8 mouse cellular contexts compared by ENCODE assay signal in genomic region chr3:87920270-87920943, GRCm38 (mm10). TPM values are rescaled to one million over a fixed set of nuclear protein-coding genes. Genes with fewer than 3 reads are reported as not detected.
DNase-seq lines count a peak whose midpoint lies in the region; ATAC-seq and TF ChIP-seq lines count a peak whose summit lies in the region.

No protein-coding gene starts in this region.

- WGBS in heart, embryonic 11.5 days (ENCODE audit: insufficient replicate concordance), result 58% methylated on average over 9 of the region's 9 CpGs
- 71% methylated on average over 9 of the region's 9 CpGs for WGBS in forebrain, postnatal 0 days
- WGBS in liver, embryonic 16.5 days (ENCODE audit: insufficient replicate concordance), result 45% methylated on average over 9 of the region's 9 CpGs

- no peaks in the 10 kb centered on the region for H3K4me1 ChIP-seq in heart, embryonic 11.5 days (ENCODE audit: control insufficient read depth, insufficient read depth, low read length)
- peaks cover 72% of the 10 kb centered on the region for H3K4me1 ChIP-seq in E14TG2a.4 (replicated peaks; ENCODE audit: low read depth, low read length)
- 0 out of 2 replicates have a peak, but pooled peaks cover 3% of the 10 kb centered on the region for H3K4me1 ChIP-seq in forebrain, postnatal 0 days (ENCODE audit: insufficient read depth)
- H3K4me1 ChIP-seq in liver, embryonic 16.5 days (ENCODE audit: control insufficient read depth, low read depth, low read length), result peaks cover 11% of the 10 kb centered on the region

- H3K9me3 ChIP-seq in heart, embryonic 11.5 days (replicated peaks; ENCODE audit: control insufficient read depth, low read length), result no peaks in the 10 kb centered on the region
- no peaks in the 10 kb centered on the region for H3K9me3 ChIP-seq in E14TG2a.4 (ENCODE audit: low read length)
- no peaks in the 10 kb centered on the region for H3K9me3 ChIP-seq in forebrain, postnatal 0 days (ENCODE audit: low read length)
- no peaks in the 10 kb centered on the region for H3K9me3 ChIP-seq in liver, embryonic 16.5 days (replicated peaks; ENCODE audit: control insufficient read depth, low read length)

- TF ChIP-seq CTCF in E14TG2a.4 (conservative IDR thresholded peaks at IDR 0.05; ENCODE audit: low read length), result no peak
- TF ChIP-seq CTCF in forebrain, postnatal 0 days (IDR thresholded peaks at IDR 0.05; ENCODE audit: low read depth), result peak; percentile 21; the same call in 1 of the 2 replicates

- H3K4me3 ChIP-seq in heart, embryonic 11.5 days (ENCODE audit: low read depth, low read length), result peak overlapping the region; percentile 69
- peak overlapping the region; percentile 92 for H3K4me3 ChIP-seq in E14TG2a.4 (replicated peaks; ENCODE audit: low read length)
- peak overlapping the region; percentile 50 for H3K4me3 ChIP-seq in forebrain, postnatal 0 days (ENCODE audit: low read depth, low read length)
- H3K4me3 ChIP-seq in liver, embryonic 16.5 days (ENCODE audit: low read depth, low read length), result peak overlapping the region; percentile 78

- no peak overlapping the region; the same call in 1 of the 2 replicates for H3K9ac ChIP-seq in heart, embryonic 11.5 days (ENCODE audit: low read depth, low read length)
- H3K9ac ChIP-seq in forebrain, postnatal 0 days, result no peak overlapping the region
- H3K9ac ChIP-seq in liver, embryonic 16.5 days (ENCODE audit: low read depth, low read length), result peak overlapping the region; percentile 73

- H3K27ac ChIP-seq in heart, embryonic 11.5 days (ENCODE audit: low read depth, low read length), result no peak overlapping the region
- no peak overlapping the region for H3K27ac ChIP-seq in forebrain, postnatal 0 days (ENCODE audit: low read depth, low read length)
- H3K27ac ChIP-seq in liver, embryonic 16.5 days (ENCODE audit: low read length), result no peak overlapping the region

- no peak for ATAC-seq in heart, embryonic 11.5 days (replicated peaks; ENCODE audit: insufficient number of reproducible peaks, low FRiP score, low TSS enrichment)
- ATAC-seq in forebrain, postnatal 0 days, result no peak
- no peak for ATAC-seq in liver, embryonic 16.5 days (ENCODE audit: low read depth)
- no peak for ATAC-seq in erythroid progenitor cell, adult 5-6 weeks (replicated peaks; ENCODE audit: low FRiP score, poor library complexity, severe bottlenecking)

- no peak for DNase-seq in heart, adult 11 months
- DNase-seq in forebrain, postnatal 0 days, result no peak
- no peak for DNase-seq in right cerebral cortex, postnatal 14 days
- no peak for DNase-seq in right cerebral cortex, postnatal 10 days (ENCODE audit: low spot score in 2 of 2)

- H3K27me3 ChIP-seq in heart, embryonic 11.5 days (ENCODE audit: control insufficient read depth, insufficient read depth, low read length), result no peaks in the 10 kb centered on the region
- H3K27me3 ChIP-seq in E14TG2a.4 (ENCODE audit: insufficient read depth, low read length), result no peaks in the 10 kb centered on the region
- no peaks in the 10 kb centered on the region for H3K27me3 ChIP-seq in forebrain, postnatal 0 days (ENCODE audit: insufficient read depth, low read length)
- H3K27me3 ChIP-seq in liver, embryonic 16.5 days (ENCODE audit: control insufficient read depth, insufficient read depth, low read depth, low read length), result no peaks in the 10 kb centered on the region

- peak overlapping the region; percentile 81 for H3K4me2 ChIP-seq in heart, embryonic 11.5 days
- peak overlapping the region; percentile 66 for H3K4me2 ChIP-seq in forebrain, postnatal 0 days (ENCODE audit: low read depth)
- H3K4me2 ChIP-seq in liver, embryonic 16.5 days (ENCODE audit: low read depth, low read length), result peak overlapping the region; percentile 84

- H3K36me3 ChIP-seq in heart, embryonic 11.5 days (ENCODE audit: control insufficient read depth, insufficient read depth, low read length), result peaks cover 33% of the 10 kb centered on the region
- peaks cover 81% of the 10 kb centered on the region for H3K36me3 ChIP-seq in E14TG2a.4 (ENCODE audit: insufficient read depth, low read length)
- H3K36me3 ChIP-seq in forebrain, postnatal 0 days (ENCODE audit: insufficient read depth), result peaks cover 45% of the 10 kb centered on the region
- peaks cover 46% of the 10 kb centered on the region for H3K36me3 ChIP-seq in liver, embryonic 16.5 days (ENCODE audit: control insufficient read depth, insufficient read depth)

RNA-seq across cellular contexts. Expression of gene Mrpl24, which starts 1.1 kb away (rescaled TPM):
- polyA plus RNA-seq in heart, embryonic 11.5 days (2014; fragmentation: Nextera tagmentation; extraction: Ambion mirVana), result 67.3 and 68.2 TPM in 2 replicates
- total RNA-seq in forebrain, postnatal 0 days (2014; rRNA removed), result 47.0 and 68.4 TPM in 2 replicates
- 43.4 and 45.7 TPM in 2 replicates for polyA plus RNA-seq in forebrain, postnatal 0 days (2015; fragmentation: Nextera tagmentation; extraction: Ambion mirVana)
- 35.1 and 35.8 TPM in 2 replicates for polyA plus RNA-seq in liver, embryonic 16.5 days (2015; fragmentation: Nextera tagmentation; extraction: Ambion mirVana)
- total RNA-seq in erythroid progenitor cell, adult 5-6 weeks (2015; ENCODE audit: low replicate concordance), result 68.1 and 70.4 TPM in 2 replicates
- 31.3 and 38.0 TPM in 2 replicates for total RNA-seq in erythroid progenitor cell, adult 5-6 weeks (2017; ENCODE audit: low replicate concordance)

RNA-seq across cellular contexts. Expression of gene Isg20l2, which starts 9.7 kb away (rescaled TPM):
- polyA plus RNA-seq in heart, embryonic 11.5 days (2014; fragmentation: Nextera tagmentation; extraction: Ambion mirVana), result 25.0 and 30.2 TPM in 2 replicates
- total RNA-seq in forebrain, postnatal 0 days (2014; rRNA removed), result 29.1 and 31.9 TPM in 2 replicates
- 16.1 and 19.3 TPM in 2 replicates for polyA plus RNA-seq in forebrain, postnatal 0 days (2015; fragmentation: Nextera tagmentation; extraction: Ambion mirVana)
- polyA plus RNA-seq in liver, embryonic 16.5 days (2015; fragmentation: Nextera tagmentation; extraction: Ambion mirVana), result 17.2 and 17.5 TPM in 2 replicates
- 13.3 and 16.8 TPM in 2 replicates for total RNA-seq in erythroid progenitor cell, adult 5-6 weeks (2015; ENCODE audit: low replicate concordance)
- total RNA-seq in erythroid progenitor cell, adult 5-6 weeks (2017; ENCODE audit: low replicate concordance), result 11.6 and 11.7 TPM in 2 replicates

RNA-seq across cellular contexts. Expression of gene Rrnad1, which starts 10.1 kb away (rescaled TPM):
- 14.3 and 14.9 TPM in 2 replicates for polyA plus RNA-seq in heart, embryonic 11.5 days (2014; fragmentation: Nextera tagmentation; extraction: Ambion mirVana)
- 19.3 and 31.8 TPM in 2 replicates for total RNA-seq in forebrain, postnatal 0 days (2014; rRNA removed)
- 10.9 and 15.6 TPM in 2 replicates for polyA plus RNA-seq in forebrain, postnatal 0 days (2015; fragmentation: Nextera tagmentation; extraction: Ambion mirVana)
- polyA plus RNA-seq in liver, embryonic 16.5 days (2015; fragmentation: Nextera tagmentation; extraction: Ambion mirVana), result 5.2 and 5.7 TPM in 2 replicates
- 2.5 and 5.0 TPM in 2 replicates for total RNA-seq in erythroid progenitor cell, adult 5-6 weeks (2015; ENCODE audit: low replicate concordance)
- total RNA-seq in erythroid progenitor cell, adult 5-6 weeks (2017; ENCODE audit: low replicate concordance), result 4.9 and 5.3 TPM in 2 replicates

RNA-seq across cellular contexts. Expression of gene Hdgf, which starts 14.3 kb away (rescaled TPM):
- 172 and 179 TPM in 2 replicates for polyA plus RNA-seq in heart, embryonic 11.5 days (2014; fragmentation: Nextera tagmentation; extraction: Ambion mirVana)
- total RNA-seq in forebrain, postnatal 0 days (2014; rRNA removed), result 116 and 121 TPM in 2 replicates
- polyA plus RNA-seq in forebrain, postnatal 0 days (2015; fragmentation: Nextera tagmentation; extraction: Ambion mirVana), result 147 and 160 TPM in 2 replicates
- polyA plus RNA-seq in liver, embryonic 16.5 days (2015; fragmentation: Nextera tagmentation; extraction: Ambion mirVana), result 53.6 and 57.1 TPM in 2 replicates
- 255 and 262 TPM in 2 replicates for total RNA-seq in erythroid progenitor cell, adult 5-6 weeks (2015; ENCODE audit: low replicate concordance)
- total RNA-seq in erythroid progenitor cell, adult 5-6 weeks (2017; ENCODE audit: low replicate concordance), result 349 and 393 TPM in 2 replicates

RNA-seq across cellular contexts. Expression of gene Crabp2, which starts 28.1 kb away (rescaled TPM):
- polyA plus RNA-seq in heart, embryonic 11.5 days (2014; fragmentation: Nextera tagmentation; extraction: Ambion mirVana), result 24.1 and 25.1 TPM in 2 replicates
- total RNA-seq in forebrain, postnatal 0 days (2014; rRNA removed), result 16.8 and 17.4 TPM in 2 replicates
- polyA plus RNA-seq in forebrain, postnatal 0 days (2015; fragmentation: Nextera tagmentation; extraction: Ambion mirVana), result 24.7 and 28.1 TPM in 2 replicates
- 0.09 and 0.25 TPM in 2 replicates for polyA plus RNA-seq in liver, embryonic 16.5 days (2015; fragmentation: Nextera tagmentation; extraction: Ambion mirVana)
- total RNA-seq in erythroid progenitor cell, adult 5-6 weeks (2015; ENCODE audit: low replicate concordance), result not detected in 2 replicates
- total RNA-seq in erythroid progenitor cell, adult 5-6 weeks (2017; ENCODE audit: low replicate concordance), result not detected in 2 replicates
